Mouse (Mus musculus): ENCODE results near the gene Prpf3.
"Not testable (repeated sequence)": the region's sequence is repeated elsewhere in the genome, so short reads cannot be mapped to it uniquely, and the experiment has no call there.

GRCm38 (mm10) chr3:95857050-95857449 lies 1.4 kb upstream of the Prpf3 start:
- not testable (repeated sequence) for TF ChIP-seq CTCF (conservative IDR thresholded peaks at IDR 0.05; ENCODE audit: low read length); NANOG (IDR thresholded peaks at IDR 0.05; ENCODE audit: borderline replicate concordance, low read length)

Data from E14TG2a.4 (cell line).